Mouse (Mus musculus): ENCODE results near the gene Rab25.

DNA sequence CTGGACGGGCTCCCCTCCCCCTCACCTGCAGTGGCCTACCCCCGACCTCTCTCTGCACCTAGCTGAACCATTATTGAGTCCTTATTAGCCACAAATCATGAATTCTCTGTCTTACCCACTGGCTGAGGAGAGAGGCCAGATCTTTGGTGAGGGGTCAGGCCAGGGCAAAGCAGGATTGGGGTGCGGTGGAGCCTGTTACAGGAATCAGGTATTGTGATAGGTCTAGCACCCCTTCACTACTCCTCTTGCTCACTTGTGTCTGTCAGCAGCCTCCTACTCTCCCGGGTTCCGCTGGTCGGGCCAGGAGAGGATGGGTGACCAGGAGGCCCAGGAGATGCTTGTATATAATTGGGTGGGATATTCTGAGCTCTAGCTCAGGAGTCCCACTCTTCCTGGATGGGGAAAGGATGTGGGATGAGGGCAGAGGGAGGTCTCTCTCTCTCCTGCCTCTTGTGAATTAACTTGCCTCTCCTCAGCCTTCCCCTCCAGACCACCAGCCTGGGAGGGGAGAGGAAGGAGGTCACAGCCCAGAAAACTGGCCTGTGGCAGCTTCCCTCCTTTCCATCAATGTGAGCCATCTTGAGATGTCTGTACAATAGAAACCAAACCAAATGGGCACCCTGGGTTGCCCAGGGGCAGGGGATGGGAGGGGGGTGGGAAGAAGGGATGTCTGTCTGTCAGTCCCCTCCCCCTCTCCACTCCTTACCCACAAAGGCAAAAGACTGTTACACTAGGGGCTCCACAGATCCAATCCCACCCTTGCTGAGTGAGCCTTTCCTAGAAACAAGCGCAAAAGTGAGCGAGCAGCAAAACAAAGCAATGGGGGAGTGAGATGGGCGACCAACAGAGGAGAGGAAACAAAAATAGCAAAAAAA lies 9.6 kb downstream of the Rab25 start:
- TF ChIP-seq CTCF (conservative IDR thresholded peaks at IDR 0.05; ENCODE audit: low read length): no peak
- TF ChIP-seq NANOG (IDR thresholded peaks at IDR 0.05; ENCODE audit: borderline replicate concordance, low read length): no peak

All from E14TG2a.4 (cell line).